Mouse (Mus musculus) thymus, adult 18-20 months (tissue): ENCODE results near the gene Fdxacb1.

Experiments
- DNase-seq, 2 experiments: peaks; one replicate each; pipeline ENCODE4 v3.0.0; 2022; ENCODE audit warnings: mixed read lengths in 2 of 2

The Fdxacb1 gene

DNA sequence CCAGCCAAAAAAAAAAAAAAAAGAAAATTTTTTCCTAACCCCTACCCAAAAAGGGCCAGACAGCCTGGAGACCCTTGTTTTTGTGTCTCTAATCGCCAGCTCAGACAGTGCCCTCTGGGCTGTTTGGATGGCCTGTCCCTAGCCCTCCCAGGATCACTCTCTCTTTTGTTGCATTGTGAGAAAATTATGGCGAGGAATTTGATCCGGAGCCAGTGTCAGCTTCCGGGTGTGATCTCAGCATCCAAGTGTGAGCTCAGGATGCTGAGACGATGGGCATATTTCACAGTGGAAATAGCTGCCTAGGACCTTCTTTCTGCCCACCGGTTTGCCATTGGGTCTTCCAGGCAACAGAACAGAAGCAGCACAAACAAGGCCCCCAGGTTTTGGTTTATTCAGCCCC lies 17.3 kb upstream of the Fdxacb1 start:
- DNase-seq: no peak

DNA sequence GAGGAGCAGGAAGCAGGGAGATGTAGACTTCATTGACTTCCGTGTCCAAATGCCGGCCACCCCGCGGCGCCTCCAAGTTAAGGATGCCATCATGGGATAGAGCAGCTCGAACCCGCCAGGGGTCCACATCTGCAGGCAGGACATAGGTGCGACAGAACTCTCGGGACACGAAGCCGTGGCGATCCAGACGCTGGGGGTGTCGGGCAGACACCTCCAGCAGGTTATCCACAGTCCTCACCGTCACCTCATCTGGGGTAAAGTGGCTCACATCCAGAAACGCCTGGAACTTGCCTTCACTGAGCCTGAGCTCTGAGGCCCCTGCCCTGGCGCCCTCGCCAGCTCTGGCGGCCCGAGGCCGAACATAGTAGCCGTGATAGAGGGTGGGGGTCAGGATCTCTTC lies 16.7 kb upstream of the Fdxacb1 start, which contains the start of gene Cryab:
Gene Cryab, plus strand, starts transcription at position 3 of the 400 bp plus-strand sequence.
- no peak for DNase-seq

DNA sequence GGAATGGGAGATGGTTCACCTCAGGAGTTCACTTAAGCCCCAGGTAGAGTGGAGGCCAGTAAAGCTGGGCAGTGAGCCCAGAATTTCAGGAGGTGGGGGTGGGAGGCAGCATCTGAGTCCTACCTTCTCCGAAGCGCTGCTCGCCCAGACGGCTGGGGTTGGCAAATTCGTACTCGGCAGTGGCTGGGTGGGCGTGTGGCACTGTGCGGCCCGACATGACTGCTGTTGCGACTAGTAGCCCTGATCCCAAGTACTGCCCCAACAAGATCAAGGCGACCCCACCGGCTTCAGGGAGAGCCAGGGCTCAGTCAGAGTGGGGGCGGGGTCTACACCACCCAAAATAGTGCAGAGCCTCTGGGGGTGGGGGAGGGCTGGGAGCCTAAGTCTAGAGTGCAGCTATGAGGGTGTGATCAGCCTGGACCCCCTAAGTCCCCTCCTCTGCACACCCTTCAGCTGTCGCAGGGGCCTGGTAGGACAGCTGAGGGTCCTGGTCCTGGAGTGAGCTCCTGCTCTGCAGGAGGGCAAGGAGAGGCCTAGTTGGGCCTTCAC lies 15.9 kb upstream of the Fdxacb1 start, which contains the start of gene Hspb2:
Gene Hspb2, minus strand, starts transcription at position 301 of the 549 bp plus-strand sequence.
- no peak for DNase-seq

DNA sequence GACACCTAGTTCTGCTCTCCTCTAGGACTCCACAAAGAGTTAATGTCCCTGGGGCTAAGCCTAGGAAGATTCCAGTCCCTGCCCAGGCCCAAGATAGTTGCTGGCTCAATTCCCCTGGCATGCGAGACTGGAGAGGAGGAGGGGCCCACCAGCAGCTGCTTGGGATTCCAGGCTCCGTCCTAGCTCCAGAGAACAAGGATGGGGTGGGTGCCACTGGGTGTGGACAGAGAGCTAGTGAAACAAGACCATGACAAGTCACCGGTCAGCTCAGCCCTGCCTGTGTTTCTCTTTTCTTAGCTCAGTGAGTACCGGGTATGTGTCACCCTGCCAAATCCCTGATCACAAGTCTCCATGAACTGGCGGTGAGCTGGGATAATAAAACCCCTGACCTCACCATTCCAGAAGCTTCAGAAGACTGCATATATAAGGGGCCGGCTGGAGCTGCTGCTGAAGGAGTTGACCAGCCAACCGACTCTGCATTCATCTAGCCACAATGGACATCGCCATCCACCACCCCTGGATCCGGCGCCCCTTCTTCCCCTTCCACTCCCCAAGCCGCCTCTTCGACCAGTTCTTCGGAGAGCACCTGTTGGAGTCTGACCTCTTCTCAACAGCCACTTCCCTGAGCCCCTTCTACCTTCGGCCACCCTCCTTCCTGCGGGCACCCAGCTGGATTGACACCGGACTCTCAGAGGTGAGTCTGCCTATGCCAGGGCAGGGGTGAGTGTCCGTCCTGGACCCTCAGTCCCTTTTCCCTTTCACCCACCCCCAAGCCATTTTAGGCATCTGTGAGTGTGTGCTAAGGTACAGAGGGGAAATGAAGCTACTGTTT lies 15.0 kb upstream of the Fdxacb1 start:
- no peak for DNase-seq

DNA sequence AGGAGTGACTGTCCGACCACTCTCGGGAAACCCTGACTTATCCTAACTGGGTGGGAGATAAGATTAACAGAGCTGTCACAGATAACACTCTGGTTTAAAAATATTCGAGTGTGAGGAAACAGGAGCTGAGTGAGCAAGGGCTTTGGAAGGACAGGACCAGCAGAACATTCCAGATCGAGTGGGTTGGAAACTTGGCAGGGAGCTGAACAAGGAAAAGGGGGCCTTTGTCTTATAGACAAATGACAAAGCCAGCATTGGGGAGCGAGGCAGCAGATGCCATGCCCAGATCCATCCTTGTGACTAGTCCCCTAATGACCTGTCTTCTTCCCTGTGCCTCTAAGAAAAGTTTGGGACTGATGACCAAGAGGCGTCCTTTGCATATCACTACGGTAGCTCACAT lies 14.1 kb upstream of the Fdxacb1 start:
- DNase-seq: no peak

DNA sequence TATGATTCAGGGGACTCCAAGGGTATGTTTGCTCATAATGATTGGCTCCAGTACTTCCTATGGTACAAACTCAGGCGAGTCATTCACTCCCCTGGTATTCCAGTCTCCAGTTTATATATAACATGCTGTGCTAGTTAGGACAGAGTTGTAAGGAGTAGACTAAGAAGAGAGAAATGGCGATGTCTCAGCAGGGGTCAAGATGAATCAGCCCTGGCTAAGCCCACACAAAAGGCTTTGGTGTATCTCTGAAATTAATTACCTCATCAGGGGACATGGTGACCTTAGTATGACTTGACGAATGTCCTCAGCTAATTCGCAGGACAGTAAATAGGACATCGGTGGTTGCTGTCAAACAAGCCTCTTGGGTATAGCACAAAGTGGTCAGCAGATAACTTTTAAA lies 11.3 kb upstream of the Fdxacb1 start:
- DNase-seq: no peak

DNA sequence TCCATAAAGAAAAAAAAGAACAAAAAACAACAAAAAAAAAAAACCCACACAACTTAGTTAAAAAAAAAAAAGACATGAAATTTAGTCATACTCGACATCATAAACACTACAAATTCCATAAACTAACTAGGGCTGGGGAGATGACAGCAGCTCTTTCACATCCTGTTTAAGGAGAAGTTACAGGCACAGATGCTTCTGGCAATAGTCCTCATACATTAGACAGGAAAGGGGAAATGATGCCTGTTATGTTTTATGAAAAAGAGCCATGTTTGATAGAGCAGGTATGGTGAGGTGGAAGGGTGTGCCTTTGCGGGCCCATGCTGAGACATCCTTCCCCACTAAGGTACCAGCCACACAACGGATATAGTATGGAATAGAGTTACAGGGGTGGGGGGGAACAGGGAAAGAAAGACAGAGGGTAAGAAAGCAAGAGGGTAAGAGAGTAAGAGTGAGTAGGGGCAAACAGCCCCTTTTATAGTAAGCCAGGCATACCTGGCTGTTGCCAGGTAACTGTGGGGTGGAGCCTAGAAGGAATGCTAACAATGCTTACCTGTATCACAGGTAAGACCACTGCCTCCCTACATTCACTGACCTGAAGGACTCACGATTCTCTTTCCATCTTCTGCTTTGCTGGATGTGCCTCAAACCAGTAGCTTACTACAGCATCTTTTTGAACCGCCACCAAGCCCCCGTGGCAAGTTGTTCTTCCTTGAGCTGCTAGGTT lies 6.4 kb upstream of the Fdxacb1 start:
- DNase-seq: no peak

DNA sequence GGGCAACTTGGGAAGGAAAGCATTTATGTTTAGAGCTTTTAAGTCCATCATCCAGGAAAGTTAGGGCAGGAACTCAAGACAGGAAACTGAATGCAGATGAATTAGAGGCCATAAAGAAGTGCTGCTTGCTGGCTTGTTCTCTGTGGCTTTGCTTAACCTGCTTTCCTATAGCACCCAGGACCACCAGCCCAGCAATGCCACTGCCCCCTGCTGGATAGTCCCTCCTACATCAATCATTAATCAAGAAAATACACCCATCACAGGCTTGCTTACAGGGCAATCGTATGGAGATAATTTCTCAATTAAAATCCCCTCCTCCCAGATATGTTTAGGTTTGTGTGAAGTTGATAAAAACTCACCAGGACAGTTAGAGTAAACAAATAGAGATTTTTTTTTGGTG lies 4.7 kb upstream of the Fdxacb1 start:
- no peak for DNase-seq

DNA sequence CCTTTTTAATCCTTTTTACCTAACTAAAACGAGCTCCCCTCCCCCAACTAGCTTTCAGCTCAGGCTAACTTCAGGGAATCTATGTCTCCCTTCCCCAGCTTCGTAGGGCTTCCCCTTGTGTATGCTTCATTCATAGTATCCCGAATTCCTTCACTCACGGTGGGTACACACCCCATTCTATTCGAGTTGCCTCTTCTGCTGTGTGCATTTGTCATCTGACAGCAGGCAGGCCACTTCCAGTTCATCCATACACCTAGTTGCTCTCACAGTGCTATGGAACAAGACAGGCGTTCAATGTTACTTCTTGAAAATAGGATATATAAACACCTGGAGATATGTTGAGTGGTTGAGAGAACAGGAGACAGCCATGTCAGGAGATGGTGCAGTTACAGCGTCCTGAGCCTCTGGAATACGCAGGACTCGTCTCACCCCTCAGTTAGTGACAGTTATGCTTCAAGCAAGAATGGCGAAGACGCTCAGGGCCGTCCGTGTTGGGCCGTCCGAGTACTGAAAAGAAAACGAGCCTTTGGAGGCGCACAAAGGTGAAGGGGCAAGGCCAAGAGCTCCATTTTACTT lies 417 bp upstream of the Fdxacb1 start:
- DNase-seq: no peak

DNA sequence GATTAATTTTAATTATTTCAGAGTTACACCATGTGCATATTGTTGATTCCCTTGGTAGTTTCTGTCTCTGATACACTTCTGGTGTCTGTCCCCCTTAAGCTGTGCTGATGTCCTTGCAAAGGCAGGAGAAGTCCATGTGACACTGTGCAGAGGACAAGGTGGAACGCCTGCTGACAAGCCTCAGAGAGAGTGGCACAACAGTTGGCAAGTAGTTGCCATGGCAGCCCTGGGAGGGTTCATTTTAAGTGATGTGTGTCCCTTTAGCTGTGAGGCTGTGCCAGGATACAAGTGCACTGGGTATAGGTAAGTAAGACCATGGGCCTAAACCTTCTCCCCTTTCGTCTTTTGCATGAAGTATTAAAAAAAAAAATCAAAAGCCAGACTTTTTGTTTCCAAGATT lies 2.0 kb downstream of the Fdxacb1 start:
- no peak for DNase-seq

DNA sequence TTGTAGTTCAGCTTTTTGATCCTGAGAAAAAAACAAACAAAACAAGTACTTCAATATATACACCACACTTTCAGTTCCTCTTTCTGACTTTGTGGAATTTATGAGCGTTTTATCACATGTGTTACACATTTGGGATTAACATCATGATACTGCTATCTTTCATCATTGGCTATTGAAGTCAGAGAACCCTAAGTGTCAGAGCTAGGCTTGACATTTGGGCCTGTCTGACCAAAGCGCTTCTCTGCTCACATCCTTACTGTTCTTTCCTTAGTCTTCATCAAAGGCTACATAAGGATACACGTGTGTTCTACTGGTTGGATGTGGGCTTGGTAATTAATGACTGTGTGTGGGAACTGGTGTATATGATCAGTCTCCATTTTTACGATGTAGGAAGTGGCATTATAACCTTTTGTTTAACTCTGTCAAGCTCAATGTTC lies 6.0 kb downstream of the Fdxacb1 start:
- no peak for DNase-seq

DNA sequence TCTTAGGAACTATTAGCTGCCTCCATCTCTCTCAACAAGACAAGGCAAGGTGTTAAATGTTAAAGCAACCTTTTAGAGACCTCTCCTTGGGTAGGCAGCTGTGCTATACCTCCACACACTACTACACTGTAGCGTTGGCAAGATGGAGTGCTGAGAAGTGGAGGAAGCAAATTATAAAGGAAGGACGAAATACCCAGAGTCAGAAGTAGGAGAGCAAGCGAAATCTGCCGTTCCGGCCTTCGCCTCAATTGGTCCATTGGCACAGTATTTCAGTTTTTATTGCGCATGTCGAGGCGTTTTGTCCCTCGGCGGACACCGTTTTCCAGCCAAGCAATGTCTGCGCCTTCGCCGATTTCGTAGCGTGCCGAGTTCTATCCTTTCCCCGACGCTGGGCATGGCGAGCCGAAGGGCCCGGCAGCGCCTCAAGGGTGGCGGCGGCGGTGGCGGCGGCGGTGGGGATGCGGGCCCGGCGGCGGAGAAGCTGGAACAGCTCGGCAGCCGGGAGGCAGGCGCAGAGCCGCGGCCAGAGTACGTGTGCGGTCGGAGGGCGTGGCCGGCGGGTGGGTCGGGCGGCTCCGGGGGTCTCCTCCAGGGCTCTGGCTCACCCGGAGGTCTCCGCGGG lies 7.1 kb downstream of the Fdxacb1 start, which contains the start of the genes Alg9 and 1110032A03Rik:
Gene Alg9, plus strand, starts transcription at position 29 of the 622 bp plus-strand sequence.
Gene 1110032A03Rik, minus strand, starts transcription at position 530 of the 622 bp plus-strand sequence.
- peak; percentile 62 to 75 for DNase-seq

DNA sequence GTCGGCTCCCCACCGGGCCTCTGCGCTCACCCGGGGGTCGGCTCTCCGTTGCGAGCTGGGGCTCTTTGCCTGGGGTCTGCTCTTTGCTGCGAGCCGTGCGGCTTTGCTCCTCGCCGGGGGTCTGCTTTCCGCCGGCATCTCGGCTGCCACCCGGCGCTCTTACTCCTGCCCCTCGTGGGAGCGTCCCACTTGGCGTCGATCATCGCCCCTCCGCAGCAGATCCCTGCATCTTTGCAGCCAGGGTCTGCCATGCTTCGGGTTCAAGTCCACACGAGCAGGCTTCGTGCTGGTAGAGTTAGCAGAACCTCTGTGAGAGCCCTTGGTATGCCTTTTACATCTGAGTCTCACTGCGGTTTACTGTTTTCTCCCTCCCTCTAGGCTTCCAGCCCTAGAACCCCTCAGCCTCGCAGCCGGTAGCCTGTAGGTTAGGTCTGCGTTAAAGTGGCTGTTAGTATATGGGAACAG lies 7.7 kb downstream of the Fdxacb1 start:
- no peak for DNase-seq

DNA sequence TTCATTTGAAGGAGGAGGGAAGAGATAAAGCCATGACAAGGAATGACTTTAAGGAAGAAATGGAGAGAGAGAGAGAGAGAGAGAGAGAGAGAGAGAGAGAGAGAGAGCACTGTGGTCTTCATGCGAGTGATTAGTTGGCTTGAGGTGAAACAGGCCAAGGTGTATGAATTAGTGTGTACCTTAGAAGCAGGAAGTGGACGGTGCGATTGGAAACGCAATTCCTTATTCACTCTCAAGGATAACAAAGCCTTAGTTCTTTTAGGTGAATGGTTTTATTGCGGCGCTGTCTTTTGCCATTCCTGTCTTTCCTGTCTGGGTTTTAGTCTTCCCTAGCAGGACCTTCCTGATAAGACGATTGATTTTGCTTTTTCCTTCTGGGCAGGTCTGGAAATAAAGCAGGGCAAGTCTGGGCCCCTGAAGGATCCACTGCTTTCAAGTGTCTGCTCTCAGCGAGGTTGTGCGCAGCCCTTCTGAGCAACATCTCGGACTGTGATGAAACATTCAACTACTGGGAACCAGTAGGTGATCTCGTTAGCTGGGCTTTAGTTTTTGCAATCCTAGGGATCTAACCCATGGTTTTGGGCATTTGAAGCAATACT lies 8.2 kb downstream of the Fdxacb1 start:
- no peak for DNase-seq

DNA sequence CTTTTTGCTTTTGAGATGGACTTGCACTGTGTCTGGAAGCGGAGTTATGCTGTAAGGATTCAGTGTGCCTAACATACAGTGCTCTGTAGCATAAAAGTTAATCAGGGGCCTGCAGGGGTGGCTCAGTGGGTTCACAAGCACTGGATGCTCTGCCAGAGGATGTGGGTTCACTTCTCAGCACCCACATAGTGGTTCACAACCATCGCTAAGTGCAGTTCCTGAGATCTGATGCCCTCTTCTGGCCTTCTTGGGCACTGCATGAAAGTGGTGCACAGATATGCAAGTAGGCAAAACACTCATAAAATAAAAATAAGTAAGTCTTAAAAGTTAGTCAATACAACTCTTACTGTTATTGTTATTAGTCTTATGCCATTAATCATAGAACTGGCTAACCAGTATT lies 14.1 kb downstream of the Fdxacb1 start:
- peak; percentile 24 to 42 for DNase-seq

DNA sequence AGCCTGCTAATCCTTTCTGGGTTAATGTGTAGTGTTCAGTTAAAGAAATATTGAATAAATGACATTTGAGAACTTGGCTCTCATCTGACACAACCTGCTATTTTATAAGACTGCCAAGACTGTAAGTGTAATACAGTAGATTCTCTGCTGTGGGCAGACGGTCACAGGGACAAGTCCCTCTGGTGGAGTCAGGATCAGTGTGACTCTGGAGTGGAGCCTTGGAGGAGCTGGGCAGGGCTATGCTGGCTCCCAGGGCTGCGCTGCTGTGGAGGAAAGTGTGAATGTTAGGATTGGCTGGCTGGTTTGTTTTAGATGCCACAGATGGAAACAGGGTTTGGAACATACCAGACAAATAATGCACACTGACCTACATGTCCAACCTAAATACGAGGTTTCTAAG lies 27.2 kb downstream of the Fdxacb1 start:
- no peak for DNase-seq

DNA sequence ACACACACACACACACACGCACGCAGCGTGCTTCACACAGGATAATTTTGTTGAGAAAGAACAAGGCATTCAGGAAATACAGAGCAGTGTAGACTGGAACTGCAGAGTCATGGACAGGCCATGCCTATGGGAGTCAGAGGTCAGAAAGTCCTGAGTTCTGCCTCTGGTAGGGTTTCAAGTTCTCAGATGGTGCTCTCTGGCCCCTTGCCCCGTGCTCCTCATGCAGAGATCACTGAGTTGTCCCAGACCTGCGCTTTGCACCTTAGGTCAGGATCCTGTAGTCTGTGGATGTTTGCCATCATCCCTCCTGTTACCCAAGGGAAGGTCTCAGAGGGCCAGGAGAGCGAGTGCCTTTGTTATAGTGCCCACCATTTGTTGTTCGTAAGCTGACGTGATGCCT lies 28.7 kb downstream of the Fdxacb1 start:
- DNase-seq: no peak

DNA sequence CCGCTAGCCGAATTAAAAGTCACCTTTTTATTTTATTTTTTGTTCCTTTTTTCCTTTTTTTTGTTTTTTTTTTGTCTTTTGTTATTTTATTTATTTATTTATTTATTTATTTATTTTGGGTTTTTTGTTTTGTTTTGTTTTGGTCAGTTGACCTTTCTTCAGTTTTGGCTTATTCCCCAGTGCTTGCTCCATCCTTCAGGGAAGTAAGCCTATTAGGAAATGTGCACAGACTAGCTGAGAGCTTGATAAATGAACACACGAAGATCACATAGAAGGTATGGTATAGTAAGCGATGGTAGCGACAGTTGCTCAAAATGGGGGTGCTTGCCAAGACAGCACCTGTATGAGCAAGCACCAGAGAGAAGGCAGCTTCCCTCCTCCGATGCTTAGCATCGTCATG lies 29.6 kb downstream of the Fdxacb1 start:
- no peak for DNase-seq

DNA sequence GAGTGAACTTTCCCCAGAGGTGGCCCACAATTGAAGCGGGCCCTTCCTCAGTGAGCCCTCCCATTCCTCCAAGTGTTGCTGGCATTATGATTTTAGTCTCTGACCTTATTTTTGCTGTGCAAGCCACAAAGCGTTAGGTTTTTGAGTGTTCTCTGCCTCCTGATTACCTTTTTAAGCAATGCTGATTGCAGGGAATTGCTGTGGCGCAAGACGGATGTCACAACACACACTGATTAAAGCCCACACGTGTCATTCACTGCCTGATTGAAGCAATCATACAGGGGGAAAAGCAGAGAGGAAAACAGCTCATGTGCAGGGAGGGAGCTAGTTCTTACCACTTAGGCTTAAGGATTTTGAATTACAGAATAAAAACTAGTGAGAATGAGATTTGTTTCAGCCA lies 30.3 kb downstream of the Fdxacb1 start:
- no peak for DNase-seq

DNA sequence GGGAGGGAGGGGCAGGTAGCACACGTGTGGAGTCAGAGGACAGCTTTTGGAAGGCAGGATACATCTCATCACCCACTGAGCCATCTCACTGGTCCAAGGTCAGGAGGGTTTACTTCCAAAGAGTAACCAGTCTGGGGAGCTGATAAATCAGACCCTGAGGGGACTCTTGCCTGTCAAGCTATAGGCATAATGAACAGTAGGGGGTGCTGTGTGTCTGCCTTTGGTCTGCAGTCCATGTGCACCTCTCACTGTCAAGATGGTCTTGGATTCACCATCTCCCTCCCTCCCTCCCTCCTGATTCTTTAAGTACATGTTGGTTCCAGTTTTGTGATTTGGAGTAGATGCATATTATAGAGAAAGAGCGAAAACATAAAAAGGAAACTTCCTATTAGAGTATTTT lies 32.9 kb downstream of the Fdxacb1 start:
- peak in 1 of 2 experiments; percentile 24 for DNase-seq

DNA sequence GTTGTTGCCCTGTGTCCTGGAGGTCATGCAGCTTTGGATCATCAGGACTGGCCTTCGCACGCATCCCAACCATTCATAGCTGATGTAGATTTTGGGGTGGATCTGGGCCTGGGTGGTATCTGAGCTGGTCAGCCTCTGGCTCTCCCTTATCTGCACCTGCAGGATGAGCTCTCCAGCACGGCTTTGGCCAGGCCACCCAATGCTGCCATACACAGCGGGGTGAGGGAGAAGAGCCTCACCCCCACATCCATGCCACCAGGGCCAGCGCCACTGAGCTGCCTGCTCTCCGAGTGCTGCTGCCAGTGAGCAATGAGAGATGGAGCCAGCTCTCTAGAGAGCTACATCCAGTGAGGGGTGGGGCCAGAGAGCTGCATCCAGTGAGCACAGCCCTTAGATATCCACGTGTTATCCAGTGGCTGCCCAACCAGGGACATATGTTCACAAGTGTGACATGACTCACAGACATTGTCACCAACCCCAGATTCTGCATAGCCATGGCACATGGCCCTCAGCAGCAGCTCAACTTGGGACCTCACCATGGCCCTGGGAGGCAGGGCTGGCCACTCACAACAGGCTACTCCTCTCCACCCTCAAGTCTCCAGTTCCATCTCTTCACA lies 35.1 kb downstream of the Fdxacb1 start:
- DNase-seq: no peak

DNA sequence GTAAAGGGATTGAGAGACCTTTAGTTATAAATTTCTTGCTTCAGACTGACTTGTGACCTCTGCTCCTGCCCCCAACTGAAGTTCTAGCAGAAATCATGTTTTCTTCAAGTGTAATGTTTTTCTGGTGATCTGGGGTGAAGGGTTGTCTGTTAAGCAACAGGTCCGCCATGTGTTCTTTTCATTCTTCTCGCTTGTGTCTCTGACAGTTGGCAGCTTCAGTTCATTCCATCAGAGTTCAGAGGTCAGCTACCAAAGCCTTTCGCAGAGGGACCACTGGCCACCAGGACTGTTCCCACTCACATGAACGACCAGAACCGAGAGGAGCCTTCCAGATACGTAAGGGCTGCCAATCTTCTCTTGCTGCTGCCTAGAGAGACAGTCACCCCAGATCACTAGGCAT lies 40.4 kb downstream of the Fdxacb1 start:
- no peak for DNase-seq
